Mouse (Mus musculus): ENCODE results near the gene Eprs. TPM values are rescaled to one million over a fixed set of nuclear protein-coding genes. Genes with fewer than 3 reads are reported as not detected.
"Not testable (repeated sequence)": the region's sequence is repeated elsewhere in the genome, so short reads cannot be mapped to it uniquely, and the experiment has no call there.

Gene Eprs
- 100 to 1,000 TPM; 108 to 145 (median 120) TPM for total RNA-seq (2022)

DNA sequence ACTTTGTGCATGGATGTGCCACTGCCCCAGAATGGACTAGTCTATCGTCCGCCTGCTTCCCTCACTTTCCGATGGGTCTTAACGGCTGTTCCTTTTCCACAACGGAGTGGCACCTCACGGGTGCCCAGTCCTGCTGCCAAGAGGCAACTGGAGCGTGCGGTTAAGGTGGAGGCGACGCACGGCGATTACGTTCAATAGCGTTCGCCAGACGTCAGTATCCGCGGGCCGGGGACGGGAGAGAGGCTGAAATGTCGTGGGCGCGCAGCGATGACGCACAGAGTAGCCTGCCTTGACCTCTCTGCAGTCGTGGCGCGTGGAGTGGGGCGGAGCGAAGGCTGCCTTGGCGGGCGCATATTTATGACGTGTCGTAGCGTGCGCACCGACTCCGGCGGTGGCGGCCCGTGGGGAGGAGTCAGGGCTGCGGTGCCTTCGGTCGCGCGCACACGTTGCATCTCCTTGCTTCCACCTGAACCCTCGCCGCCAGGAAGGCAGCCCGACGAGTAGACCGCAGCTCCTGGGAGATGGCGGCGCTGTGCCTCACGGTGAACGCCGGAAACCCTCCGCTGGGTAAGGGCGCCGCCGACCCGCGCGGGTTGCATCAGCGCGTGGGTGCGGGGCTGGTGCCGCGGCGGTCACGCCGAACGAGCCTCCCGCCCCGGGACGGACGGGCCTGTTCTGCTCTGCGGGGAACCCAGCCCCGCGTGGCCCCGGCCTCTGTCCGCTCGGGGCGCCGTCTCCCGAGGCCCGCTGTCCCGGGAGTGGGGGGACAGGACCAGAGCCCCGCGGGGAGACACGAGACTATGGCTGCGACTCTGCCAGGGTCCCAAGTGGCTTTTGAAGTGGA is at the start of gene Eprs:
Gene Eprs (plus strand): TSS at position 368 of the 844 bp plus-strand sequence.
- DNase-seq: peak; percentile 98

- DNase-seq: no peak
Observed at GRCm38 (mm10) chr1:185314546-185314945, 48.3 kb upstream of the Eprs start.

DNA sequence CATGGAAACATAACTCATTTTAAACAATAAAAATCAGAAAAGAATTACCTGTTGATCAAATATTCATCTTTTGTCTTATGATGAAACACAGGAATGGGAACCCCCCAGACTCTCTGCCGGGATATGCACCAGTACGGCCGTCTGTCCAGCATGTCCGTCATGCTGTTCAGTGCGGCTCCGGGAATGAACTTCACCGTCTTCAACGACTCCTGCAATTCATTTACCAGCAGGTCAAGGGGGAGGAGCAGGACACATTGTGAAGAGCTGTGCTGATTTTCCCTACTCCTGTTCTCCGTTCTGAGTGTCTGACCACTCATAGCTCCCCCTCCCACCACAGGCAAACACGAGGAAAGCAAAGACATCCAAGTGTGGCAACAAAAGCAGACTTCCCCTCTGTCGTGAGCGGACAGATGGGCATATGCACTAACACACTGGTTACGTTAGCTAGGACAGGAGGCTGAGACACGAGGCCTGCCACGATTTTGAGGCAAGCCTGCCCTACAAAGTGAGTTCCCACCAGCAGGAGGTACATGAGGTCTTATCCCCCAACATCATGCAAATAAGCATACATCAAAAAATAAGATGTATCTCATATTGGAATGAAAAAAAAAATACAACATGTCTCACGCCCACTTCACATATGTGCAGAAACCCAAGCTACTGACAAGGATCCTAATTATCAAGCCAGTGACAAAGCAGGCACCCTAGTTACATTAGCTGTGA is 46.8 kb upstream of the Eprs start:
- no peak for DNase-seq

GRCm38 (mm10) chr1:185327754-185328345 is 35.0 kb upstream of the Eprs start:
- DNase-seq: not testable (repeated sequence)

DNA sequence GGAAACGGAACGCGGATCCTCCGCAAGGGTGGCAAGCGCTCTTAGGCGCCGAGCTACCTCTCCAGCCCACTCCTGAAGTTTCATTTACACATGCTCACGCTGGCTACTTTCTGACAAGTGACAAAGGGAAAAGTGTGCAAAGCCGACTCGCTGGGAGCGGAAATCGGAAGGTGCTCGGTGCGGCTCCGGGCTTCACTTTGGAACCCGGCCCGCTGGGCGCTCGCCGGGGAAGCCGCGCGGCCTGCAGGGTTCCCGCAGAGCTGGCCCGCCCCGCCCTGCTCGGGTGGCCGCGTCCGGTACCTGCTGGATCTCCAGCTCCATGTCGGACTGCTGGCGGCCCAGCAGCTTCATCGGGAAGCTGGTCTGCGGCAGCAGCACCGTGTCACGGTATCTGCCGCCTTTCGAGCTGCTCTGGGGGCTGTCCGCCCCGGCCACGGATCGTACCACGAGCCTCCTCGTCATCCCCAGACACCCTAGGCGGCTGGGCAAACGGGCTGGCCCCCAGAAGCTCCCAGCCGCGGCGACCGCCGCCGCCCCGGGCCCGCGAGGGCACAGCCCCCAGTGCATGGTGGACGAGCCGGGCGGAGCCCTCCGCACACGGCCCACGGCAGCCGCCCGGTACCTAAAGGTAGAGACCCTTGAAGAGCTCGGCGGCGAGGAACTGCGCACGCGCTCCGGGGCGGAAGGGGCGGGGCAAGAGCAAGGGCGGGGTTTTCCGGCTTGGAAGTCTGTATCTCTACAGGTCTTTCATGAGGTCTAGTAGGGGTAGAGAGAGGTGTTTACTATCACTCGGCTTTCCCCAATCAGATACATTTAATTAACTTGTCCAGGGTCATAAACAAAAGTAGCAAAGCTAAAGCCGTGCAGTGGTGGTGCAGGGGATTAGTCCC is 33.9 kb upstream of the Eprs start, which contains the start of gene Iars2:
Gene Iars2 (minus strand): TSS at position 676 of the 890 bp plus-strand sequence.
- DNase-seq: peak; percentile 85

- no peak for DNase-seq
Observed at GRCm38 (mm10) chr1:185329851-185330250, 33.0 kb upstream of the Eprs start.

DNA sequence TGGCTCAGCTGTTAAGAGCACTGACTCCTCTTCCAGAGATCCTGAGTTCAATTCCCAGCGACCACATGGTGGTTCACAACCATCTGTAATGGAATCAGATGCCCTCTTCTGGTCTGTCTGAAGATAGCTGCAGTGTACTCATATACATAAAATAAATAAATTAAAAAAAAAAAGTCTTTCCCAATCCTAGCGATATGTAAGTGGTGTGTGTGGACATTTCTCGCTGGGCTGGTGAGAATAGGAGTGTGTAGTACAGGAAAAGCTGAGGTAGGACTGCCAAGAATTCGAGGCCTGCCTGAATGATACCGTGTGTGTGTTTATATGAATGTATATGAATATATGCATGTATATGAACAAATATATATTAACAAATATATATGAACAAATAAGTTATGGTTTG is 31.5 kb upstream of the Eprs start:
- no peak for DNase-seq

GRCm38 (mm10) chr1:185331983-185332430 is 30.8 kb upstream of the Eprs start, which contains the start of gene Bpnt1:
Gene Bpnt1 (plus strand): TSS chr1:185332149.
- peak; percentile 88 for DNase-seq

DNA sequence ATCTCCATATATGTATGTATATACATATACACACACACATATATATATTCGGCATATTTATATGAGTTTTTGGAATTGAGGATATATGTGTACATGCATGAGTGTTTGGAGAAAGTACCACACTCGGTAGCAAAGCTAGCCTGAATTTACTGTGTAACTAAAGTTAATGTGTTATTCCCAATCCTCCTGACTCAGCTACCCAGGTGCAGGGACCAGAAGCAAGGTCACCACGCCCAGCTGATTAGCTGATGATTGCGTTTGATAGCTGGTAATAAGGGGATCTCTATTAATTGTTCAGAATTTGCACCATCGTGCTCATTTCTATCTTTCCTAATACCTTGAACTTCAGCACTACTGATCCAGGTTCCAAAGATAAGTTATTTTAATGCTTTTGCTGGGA is 29.2 kb upstream of the Eprs start:
- DNase-seq: no peak

- no peak for DNase-seq
Observed at GRCm38 (mm10) chr1:185334136-185334535, 28.7 kb upstream of the Eprs start.

DNA sequence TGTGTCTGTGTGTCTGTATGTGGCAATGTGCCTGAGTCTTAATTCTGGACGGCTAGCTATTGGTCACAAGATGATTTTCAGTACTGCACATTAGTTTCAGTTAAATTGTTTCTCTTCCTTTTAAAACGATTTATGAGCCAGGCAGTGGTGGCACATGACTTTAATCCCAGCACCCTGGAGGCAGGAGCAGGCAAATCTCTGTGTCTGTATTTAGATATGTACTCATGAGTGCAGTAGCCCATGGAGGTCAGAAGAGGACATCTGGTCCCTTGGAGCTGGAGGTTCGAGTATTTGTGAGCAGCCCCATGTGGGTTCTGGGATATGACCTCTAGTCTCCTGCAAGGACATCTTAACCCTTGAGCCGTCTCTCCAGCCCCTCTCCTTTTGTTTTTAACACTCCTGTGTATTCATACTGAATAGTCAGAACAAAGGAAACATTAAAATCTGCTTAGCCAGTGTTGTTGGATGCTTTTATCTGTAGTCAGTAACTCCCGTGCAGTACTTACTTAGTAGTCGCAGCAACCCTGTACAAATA is 27.5 kb upstream of the Eprs start:
- DNase-seq: no peak

GRCm38 (mm10) chr1:185336535-185336934 is 26.3 kb upstream of the Eprs start:
- no peak for DNase-seq

- no peak for DNase-seq
Observed at GRCm38 (mm10) chr1:185342441-185342840, 20.4 kb upstream of the Eprs start.

GRCm38 (mm10) chr1:185343422-185343821 is 19.4 kb upstream of the Eprs start:
- no peak for DNase-seq

DNA sequence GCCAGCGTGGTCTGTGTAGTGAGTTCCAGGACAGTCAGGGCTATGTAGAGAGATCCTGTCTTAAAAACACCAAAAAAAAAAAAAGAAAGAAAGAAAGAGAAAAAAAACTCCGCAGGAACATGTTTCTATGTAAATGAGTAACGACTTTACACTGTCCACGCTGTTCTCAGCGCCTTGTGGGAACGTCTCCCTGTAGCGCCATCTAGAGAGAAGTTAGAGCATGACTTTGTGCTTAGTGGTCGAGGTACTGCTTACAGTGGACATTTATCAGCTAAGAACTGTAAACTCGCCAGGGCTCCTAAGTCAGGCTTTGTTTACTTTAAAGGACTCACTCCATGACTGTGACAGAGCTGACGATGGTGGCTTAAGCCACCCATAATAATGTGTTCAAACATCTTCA is 16.7 kb upstream of the Eprs start:
- no peak for DNase-seq

GRCm38 (mm10) chr1:185349741-185350140 is 13.1 kb upstream of the Eprs start:
- DNase-seq: no peak

DNA sequence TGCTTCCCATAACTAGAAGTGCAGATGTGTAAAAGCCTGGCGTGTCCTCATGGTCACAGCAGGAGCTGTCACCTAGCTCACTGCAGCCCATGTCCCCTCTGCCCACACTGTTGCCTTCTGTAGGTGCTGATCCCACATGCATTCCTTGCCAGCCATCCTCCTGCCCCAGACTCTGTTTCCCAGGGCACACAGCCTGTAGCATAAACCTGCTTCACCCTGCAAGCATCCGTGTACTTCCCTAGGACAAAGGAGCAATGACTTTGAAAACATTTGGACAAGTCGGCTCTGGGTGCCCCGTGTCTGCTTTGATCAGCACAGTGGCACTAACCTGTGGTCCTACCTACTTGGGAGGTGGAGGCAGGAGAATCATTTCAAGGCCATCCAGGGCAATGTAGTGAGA is 12.2 kb upstream of the Eprs start:
- no peak for DNase-seq

GRCm38 (mm10) chr1:185352151-185352550 is 10.7 kb upstream of the Eprs start:
- DNase-seq: no peak

DNA sequence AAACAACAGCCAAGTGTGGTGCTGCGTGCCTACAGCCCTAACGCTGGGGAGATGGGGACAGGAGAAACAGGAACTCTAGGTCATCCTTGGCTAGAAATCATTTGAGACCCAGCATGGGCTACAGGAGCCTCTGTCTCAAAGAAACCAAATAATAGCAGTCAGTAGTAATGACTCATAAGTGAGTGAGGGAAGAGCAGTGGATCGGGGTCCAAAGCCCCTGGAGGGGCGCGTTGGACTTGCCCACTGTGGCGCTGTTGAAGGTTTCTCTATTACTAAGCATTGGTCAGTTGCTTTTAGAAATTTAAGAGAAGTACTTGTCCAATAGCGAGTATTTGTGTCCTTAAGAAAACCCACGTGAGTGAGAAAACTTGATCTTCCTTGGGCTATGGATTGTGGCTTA is 9.5 kb upstream of the Eprs start:
- DNase-seq: no peak

DNA sequence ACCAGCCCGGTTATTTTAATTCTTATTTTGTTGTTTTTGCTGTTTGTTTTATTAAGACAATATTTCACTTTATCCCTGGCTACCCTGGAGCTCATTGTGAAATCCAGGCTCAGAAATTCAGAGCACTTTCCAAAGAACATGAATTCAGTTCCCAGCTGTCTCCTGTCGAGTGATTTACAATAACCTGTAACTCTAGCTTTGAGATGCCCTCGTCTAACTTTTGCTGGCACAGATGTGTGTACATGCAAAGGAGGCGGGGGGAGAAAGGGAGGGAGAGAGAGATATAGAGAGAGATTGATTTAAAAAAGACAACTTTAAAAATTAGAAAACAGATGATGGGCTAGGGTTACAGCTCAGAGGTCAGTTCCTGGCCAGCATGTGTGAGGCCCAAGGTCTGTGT is 8.1 kb upstream of the Eprs start:
- DNase-seq: no peak

GRCm38 (mm10) chr1:185356246-185356645 is 6.6 kb upstream of the Eprs start:
- no peak for DNase-seq

DNA sequence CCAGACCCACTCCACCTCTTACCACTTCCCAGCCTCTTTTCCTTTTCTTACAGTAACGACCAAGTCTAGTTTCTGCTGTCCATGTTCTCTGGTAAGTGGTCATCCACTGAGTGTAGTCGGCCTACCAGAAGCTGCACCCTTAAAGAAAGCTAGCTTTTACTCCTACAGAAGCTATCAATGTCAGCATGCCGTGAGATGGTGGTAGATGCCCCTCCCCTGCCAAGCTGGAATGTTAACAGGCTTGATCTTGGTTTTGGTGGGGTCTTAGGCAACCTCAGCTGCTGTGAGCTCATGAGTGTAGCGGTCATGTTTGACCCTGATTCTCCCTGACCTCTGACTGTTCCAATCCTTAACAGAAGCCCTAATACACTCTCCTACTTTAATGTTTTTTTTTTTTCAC is 4.6 kb upstream of the Eprs start:
- DNase-seq: no peak
